Mouse (Mus musculus): Measurements from ENCODE around the gene Coro6. TPM values are rescaled to one million over a fixed set of nuclear protein-coding genes. Genes with fewer than 3 reads are reported as not detected.

Coro6 gene
- polyA plus RNA-seq (2017; shearing (Covaris generic)) = not detected

DNA sequence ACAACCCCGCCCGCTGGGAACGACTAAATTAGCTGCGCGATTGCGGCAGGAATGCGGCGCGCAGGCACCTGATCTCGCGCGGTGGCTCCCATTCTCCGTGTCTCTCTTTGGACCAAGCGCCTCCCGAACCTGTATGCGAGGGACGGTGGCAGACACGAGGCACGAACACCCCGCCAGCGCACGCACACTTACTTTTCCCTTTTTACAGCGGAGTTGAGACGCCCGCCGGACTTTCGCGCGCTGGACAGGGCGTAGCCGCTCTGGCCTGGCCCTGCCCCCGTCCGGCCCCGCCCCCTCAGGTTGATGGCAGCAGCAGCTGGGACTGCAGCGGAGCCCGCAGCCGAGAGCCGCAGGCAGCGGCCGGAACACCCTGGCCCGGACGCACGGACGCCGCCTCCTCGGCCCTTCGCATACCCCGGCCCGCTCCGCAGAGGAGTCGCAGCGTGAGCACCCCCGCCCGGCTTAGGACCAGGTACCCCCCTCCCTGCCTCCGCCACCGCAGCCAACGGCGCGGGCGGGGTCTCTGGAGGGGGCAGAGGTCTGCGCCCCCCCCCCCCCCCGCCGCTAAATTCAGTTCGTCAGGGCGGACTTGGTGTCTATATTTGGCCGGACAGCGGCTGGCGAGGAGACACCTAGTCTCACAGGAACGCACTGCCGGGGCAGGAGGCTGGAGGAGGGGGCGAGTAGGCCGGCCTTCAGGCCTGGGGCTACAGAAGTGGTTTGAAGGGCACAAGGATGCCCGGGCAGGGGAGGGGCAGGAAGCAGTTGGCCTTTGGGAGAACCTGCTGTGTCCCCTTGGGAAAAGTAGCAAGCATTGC is at the start of gene Coro6:
Coro6 (plus strand) TSS at position 129 of the 818 bp plus-strand sequence.

DNA sequence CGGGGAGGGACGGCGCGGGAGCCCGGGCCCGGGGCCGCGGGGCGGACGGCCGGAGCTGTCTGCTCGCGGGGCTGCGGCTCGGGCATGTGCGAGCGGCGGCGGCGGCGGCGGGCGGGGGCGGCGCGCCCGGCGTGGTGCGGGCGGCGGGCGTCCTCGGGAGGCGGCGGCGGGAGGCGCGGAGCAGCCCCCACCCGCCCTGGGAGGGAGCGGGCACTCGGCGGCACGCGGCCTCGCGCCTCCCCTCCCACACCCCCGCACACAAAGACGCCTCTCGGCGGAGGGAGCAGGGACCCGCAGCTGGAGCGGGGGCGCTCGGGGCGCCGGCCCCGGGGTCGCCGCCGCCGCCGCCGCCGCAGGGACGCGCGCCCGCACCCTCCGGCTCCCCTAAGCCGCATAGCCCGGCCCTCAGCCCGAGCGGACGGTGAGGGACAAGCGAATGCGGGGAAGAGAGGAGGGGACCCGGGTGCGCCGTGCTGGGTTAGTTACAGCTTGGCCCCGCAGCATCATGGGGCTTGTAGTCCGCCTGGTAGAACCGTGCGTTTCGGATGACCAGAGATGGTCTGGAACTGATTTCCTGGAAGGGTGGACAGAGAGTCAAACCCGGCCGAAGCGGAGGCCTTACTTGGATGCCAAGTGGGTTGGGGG is 27.5 kb downstream of the Coro6 start, which contains the start of gene Ankrd13b:
Ankrd13b (minus strand) TSS at position 88 of the 645 bp plus-strand sequence.

DNA sequence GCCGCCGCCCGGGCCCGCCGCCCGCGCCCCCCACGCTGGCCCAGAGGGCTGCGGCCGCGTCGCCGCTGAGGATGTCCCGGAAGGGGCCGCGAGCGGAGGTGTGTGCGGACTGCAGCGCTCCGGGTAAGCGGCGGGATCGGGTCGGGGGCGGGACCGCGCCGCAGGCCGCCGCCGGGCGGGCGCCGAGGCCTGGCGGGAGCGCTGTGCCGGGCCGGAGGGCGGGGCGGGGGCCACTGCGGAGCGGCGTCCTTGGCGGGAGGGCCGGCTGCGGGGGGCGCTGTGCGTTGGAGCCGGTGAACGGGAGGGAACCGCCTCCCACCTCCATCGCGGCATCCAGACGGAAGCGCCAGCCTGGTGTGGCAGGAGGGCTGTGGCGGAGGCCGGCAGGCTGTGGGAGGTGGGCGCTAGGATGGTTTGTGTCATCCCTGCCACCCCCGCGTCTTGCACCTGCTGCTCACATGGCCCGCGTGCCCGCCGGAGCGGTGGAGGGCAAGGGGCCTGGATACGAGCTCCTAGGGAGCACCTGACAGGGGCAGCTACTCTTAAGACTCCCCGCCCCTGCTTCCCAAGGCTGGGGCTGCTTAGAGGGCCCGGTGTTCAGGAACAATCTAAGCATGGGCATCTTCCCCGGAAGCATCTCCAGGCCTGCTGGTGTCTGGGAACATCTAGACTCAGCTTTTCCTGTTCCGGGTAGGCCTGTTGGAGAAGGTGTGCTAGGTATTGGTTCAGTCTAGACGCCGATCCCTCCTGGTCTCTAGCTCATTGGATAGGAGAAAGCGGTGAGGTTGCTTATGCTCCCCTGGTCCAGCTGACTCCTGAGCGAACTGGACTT is 31.5 kb downstream of the Coro6 start, which contains the start of gene Git1:
Git1 (plus strand) TSS at position 51 of the 832 bp plus-strand sequence.

DNA sequence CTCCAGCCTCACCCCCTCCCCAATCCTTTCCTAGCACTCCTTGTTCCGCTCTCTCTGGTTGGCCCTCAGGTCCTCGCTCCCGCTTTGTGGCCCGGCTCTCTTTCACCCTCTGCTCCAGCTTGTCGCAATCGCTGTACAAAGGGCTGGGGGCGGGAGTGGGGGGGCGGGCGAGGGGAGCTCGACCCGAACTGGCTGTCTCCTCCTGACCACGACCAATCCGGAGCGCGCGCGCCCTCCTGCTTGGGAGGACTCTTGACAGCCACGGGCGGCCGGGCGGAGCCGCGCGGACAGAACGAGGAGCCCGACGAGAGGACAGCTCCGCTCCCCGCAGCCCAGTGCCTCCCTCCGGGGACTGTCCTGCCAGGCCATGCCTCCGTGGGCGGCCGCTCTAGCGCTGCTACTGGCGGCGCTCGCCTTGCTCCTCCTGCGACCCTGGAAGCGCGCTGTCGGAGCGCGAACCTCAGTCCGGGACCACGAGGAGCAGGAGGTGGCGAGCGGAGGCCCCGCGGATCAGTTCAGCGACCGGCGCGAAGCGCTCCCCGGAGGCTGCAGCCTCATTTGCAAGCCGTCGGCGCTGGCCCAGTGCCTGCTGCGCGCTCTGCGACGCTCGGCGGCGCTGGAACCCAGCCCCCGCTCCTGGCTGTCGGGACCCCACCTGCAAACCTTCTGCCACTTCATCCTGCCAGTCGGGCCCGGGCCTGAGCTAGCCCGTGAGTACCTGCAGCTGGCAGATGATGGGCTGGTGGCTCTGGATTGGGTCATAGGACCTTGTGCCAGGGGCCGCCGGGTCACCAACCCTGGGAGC is 52.8 kb downstream of the Coro6 start, which contains the start of gene Abhd15:
Abhd15 (plus strand) TSS at position 290 of the 805 bp plus-strand sequence.

DNA sequence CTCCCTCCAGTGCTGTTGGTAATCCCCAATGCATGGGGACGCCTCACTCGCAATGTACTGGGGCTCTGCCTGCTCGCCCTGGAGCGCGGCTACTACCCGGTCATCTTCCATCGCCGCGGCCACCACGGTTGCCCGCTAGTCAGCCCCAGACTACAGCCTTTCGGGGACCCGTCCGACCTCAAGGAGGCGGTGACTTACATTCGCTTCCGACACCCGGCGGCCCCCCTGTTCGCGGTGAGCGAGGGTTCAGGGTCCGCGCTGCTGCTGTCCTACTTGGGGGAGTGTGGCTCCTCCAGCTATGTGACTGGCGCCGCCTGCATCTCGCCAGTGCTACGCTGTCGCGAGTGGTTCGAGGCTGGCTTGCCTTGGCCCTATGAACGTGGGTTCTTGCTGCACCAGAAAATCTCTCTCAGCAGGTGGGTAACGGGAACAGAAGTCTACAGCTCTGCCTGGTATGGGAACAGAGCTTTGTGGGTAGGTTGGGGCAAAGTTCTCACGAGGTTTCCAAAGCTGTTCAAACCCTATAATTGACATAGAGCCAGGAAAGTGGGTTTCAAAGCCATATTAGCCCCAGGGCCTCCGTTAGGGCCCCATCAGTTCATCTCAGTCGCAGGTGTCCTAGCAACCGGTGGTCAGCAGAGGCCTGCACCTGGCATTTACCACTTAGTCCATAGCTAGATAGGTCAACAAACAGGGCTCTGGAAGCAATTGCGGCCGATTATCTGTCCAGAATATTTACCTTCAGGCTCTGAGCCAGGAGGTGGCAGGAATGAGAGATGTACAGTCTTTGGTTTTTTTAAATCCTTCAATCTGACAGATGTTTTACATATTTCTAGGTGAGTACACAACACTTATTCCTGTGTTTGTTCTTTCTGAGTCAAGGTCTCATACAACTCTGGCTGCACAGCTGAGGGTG is 53.7 kb downstream of the Coro6 start, which contains the start of gene Trp53i13:
Trp53i13 (minus strand) TSS at position 344 of the 916 bp plus-strand sequence.

DNA sequence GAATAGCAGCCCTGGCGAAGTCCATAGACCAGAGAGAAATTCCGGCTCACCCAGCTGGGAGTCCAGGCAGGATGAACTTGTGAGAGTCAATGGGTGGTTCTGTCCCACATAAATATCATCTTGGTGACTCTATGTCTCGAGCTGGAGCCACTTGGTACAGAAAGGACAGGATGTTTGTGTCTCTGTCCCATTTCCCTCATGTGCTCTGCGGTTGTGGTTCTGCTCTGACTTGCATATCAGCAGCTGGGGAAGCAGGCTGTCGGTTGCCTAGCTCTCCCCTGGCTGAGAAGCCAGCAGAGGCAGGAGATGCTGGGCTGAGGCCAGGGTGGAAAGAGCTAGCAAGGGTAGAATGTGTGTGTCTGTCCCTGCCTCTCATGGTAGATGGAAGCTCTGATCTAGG is 56.8 kb downstream of the Coro6 start, which contains the start of gene Gm10392:
Gm10392 (minus strand) TSS at position 156 of the 400 bp plus-strand sequence.

Other genes starting within 250 kb of the Coro6 start
- gene Ssh2, start 246.1 kb upstream of the Coro6 start, polyA plus RNA-seq (2017; shearing (Covaris generic)) = 100 to 1,000 TPM in 1 of 2 experiments, 10 to 100 TPM in 1; 70.3 to 102 TPM
- gene Ankrd13b, start 27.3 kb downstream of the Coro6 start, polyA plus RNA-seq (2017; shearing (Covaris generic)) = 1 to 10 TPM; 4.5 to 7.2 TPM
- gene Git1, start 31.2 kb downstream of the Coro6 start, polyA plus RNA-seq (2017; shearing (Covaris generic)) = 10 to 100 TPM; 31.3 to 38.8 TPM
- 1 to 10 TPM; 2.1 to 2.2 TPM for gene Abhd15, start 52.7 kb downstream of the Coro6 start, polyA plus RNA-seq (2017; shearing (Covaris generic))
- gene Trp53i13, start 53.6 kb downstream of the Coro6 start, polyA plus RNA-seq (2017; shearing (Covaris generic)) = 10 to 100 TPM; 31.8 to 46.2 TPM
- gene Gm10392, start 56.8 kb downstream of the Coro6 start, polyA plus RNA-seq (2017; shearing (Covaris generic)) = under 1 TPM; 0.20 to 0.82 TPM
- 1 to 10 TPM; 6.3 to 8.0 TPM for gene Taok1, start 145.4 kb downstream of the Coro6 start, polyA plus RNA-seq (2017; shearing (Covaris generic))
- gene Nufip2, start 223.7 kb downstream of the Coro6 start, polyA plus RNA-seq (2017; shearing (Covaris generic)) = 10 to 100 TPM; 41.5 to 46.1 TPM

All from activated CD4-positive, CD25-positive, alpha-beta regulatory T cell (primary cell).